Mouse (Mus musculus): Measurements from ENCODE around the gene Lrfn4. TPM values are rescaled to one million over a fixed set of nuclear protein-coding genes. Genes with fewer than 3 reads are reported as not detected.

Lrfn4 gene
- polyA plus RNA-seq, 1 experiment from 2014 or later, result 4.6 TPM

GRCm38 (mm10) chr19:4602459-4602858 is 13.0 kb downstream of the Lrfn4 start:
- 91% methylated on average over 20 of the region's 20 CpGs for WGBS
- no peak for ATAC-seq
- Histone ChIP-seq H3K4me1 (replicated peaks; ENCODE audit: control insufficient read depth, insufficient read depth, low read length) (no peaks in the 10 kb centered on the region), H3K27me3 (replicated peaks; ENCODE audit: control insufficient read depth, insufficient read depth, low read length) (no peaks in the 10 kb centered on the region), H3K4me2 (replicated peaks; ENCODE audit: low read depth) (no peak overlapping the region), H3K4me3 (ENCODE audit: low read depth, low read length) (no peak overlapping the region), H3K36me3 (ENCODE audit: control insufficient read depth, insufficient read depth) (no peaks in the 10 kb centered on the region), H3K27ac (ENCODE audit: low read depth, low read length) (no peak overlapping the region), H3K9ac (ENCODE audit: low read depth, low read length) (no peak overlapping the region), H3K9me3 (ENCODE audit: control insufficient read depth) (no peaks in the 10 kb centered on the region)
- no peak for TF ChIP-seq CTCF (IDR thresholded peaks at IDR 0.05; ENCODE audit: low read depth)

- Histone ChIP-seq H3K36me3 (ENCODE audit: control insufficient read depth, insufficient read depth) (no peaks in the 10 kb centered on the region), H3K4me3 (ENCODE audit: low read depth, low read length) (no peak overlapping the region), H3K27me3 (replicated peaks; ENCODE audit: control insufficient read depth, insufficient read depth, low read length) (no peaks in the 10 kb centered on the region), H3K9ac (ENCODE audit: low read depth, low read length) (no peak overlapping the region), H3K4me1 (replicated peaks; ENCODE audit: control insufficient read depth, insufficient read depth, low read length) (no peaks in the 10 kb centered on the region), H3K27ac (ENCODE audit: low read depth, low read length) (no peak overlapping the region), H3K4me2 (replicated peaks; ENCODE audit: low read depth) (no peak overlapping the region), H3K9me3 (ENCODE audit: control insufficient read depth) (no peaks in the 10 kb centered on the region)
- WGBS, result 48% methylated on average over 2 of the region's 2 CpGs
- no peak for ATAC-seq
- no peak for TF ChIP-seq CTCF (IDR thresholded peaks at IDR 0.05; ENCODE audit: low read depth)
Measured at GRCm38 (mm10) chr19:4596071-4596470, 19.4 kb downstream of the Lrfn4 start.

- TF ChIP-seq CTCF (IDR thresholded peaks at IDR 0.05; ENCODE audit: low read depth), result no peak
- Histone ChIP-seq H3K36me3 (ENCODE audit: control insufficient read depth, insufficient read depth) (no peaks in the 10 kb centered on the region), H3K27me3 (replicated peaks; ENCODE audit: control insufficient read depth, insufficient read depth, low read length) (no peaks in the 10 kb centered on the region), H3K4me1 (replicated peaks; ENCODE audit: control insufficient read depth, insufficient read depth, low read length) (no peaks in the 10 kb centered on the region), H3K4me3 (ENCODE audit: low read depth, low read length) (no peak overlapping the region), H3K4me2 (replicated peaks; ENCODE audit: low read depth) (0 out of 2 replicates have a peak overlapping the region, but pooled peaks have one; percentile 3), H3K27ac (ENCODE audit: low read depth, low read length) (no peak overlapping the region), H3K9me3 (ENCODE audit: control insufficient read depth) (no peaks in the 10 kb centered on the region), H3K9ac (ENCODE audit: low read depth, low read length) (no peak overlapping the region)
- WGBS, result 30% methylated on average over 7 of the region's 7 CpGs
- peak; percentile 78 for ATAC-seq
Measured at GRCm38 (mm10) chr19:4593792-4594522, 21.5 kb downstream of the Lrfn4 start.

- Histone ChIP-seq H3K27me3 (replicated peaks; ENCODE audit: control insufficient read depth, insufficient read depth, low read length) (no peaks in the 10 kb centered on the region), H3K9ac (ENCODE audit: low read depth, low read length) (no peak overlapping the region), H3K4me1 (replicated peaks; ENCODE audit: control insufficient read depth, insufficient read depth, low read length) (no peaks in the 10 kb centered on the region), H3K4me3 (ENCODE audit: low read depth, low read length) (no peak overlapping the region), H3K36me3 (ENCODE audit: control insufficient read depth, insufficient read depth) (no peaks in the 10 kb centered on the region), H3K9me3 (ENCODE audit: control insufficient read depth) (no peaks in the 10 kb centered on the region), H3K4me2 (replicated peaks; ENCODE audit: low read depth) (no peak overlapping the region), H3K27ac (ENCODE audit: low read depth, low read length) (no peak overlapping the region)
- no peak for ATAC-seq
- no peak for TF ChIP-seq CTCF (IDR thresholded peaks at IDR 0.05; ENCODE audit: low read depth)
- WGBS, result 71% methylated on average over 3 of the region's 3 CpGs
Measured at GRCm38 (mm10) chr19:4590025-4590424, 25.4 kb downstream of the Lrfn4 start.

- Histone ChIP-seq H3K9ac (ENCODE audit: low read depth, low read length) (no peak overlapping the region), H3K4me1 (replicated peaks; ENCODE audit: control insufficient read depth, insufficient read depth, low read length) (no peaks in the 10 kb centered on the region), H3K4me3 (ENCODE audit: low read depth, low read length) (no peak overlapping the region), H3K36me3 (ENCODE audit: control insufficient read depth, insufficient read depth) (no peaks in the 10 kb centered on the region), H3K4me2 (replicated peaks; ENCODE audit: low read depth) (no peak overlapping the region), H3K27me3 (replicated peaks; ENCODE audit: control insufficient read depth, insufficient read depth, low read length) (no peaks in the 10 kb centered on the region), H3K27ac (ENCODE audit: low read depth, low read length) (no peak overlapping the region), H3K9me3 (ENCODE audit: control insufficient read depth) (no peaks in the 10 kb centered on the region)
- ATAC-seq, result no peak
- WGBS, result 76% methylated on average over 1 of the region's 1 CpGs
- peak; percentile 78 for TF ChIP-seq CTCF (IDR thresholded peaks at IDR 0.05; ENCODE audit: low read depth)
Measured at GRCm38 (mm10) chr19:4589081-4589480, 26.4 kb downstream of the Lrfn4 start.

- no peak overlapping the region for H3K9ac ChIP-seq (ENCODE audit: low read depth, low read length)
- H3K9me3 ChIP-seq (ENCODE audit: control insufficient read depth), result no peaks in the 10 kb centered on the region
- H3K4me2 ChIP-seq (replicated peaks; ENCODE audit: low read depth), result no peak overlapping the region
- H3K36me3 ChIP-seq (ENCODE audit: control insufficient read depth, insufficient read depth), result no peaks in the 10 kb centered on the region
- no peaks in the 10 kb centered on the region for H3K4me1 ChIP-seq (replicated peaks; ENCODE audit: control insufficient read depth, insufficient read depth, low read length)
- no peak for ATAC-seq
- WGBS, result 57% methylated on average over 3 of the region's 3 CpGs
- no peak for TF ChIP-seq CTCF (IDR thresholded peaks at IDR 0.05; ENCODE audit: low read depth)
- H3K27ac ChIP-seq (ENCODE audit: low read depth, low read length), result no peak overlapping the region
- no peaks in the 10 kb centered on the region for H3K27me3 ChIP-seq (replicated peaks; ENCODE audit: control insufficient read depth, insufficient read depth, low read length)
- no peak overlapping the region for H3K4me3 ChIP-seq (ENCODE audit: low read depth, low read length)
Measured at GRCm38 (mm10) chr19:4588430-4588829, 27.0 kb downstream of the Lrfn4 start.
